Mouse (Mus musculus) layer of hippocampus, adult 6 months (tissue): ENCODE results near the gene Bdkrb1. TPM values are rescaled to one million over a fixed set of nuclear protein-coding genes. Genes with fewer than 3 reads are reported as not detected.

Experiments
- long read RNA-seq, 2 experiments: library from polyadenylated mRNA; unstranded; transcript quantifications; one replicate each; pipeline ENCODE4 v2.0.0; 2019 to 2020
- polyA plus RNA-seq: library from polyadenylated mRNA; unstranded; fragments of <200 nt; fragmentation: Nextera tagmentation; gene quantifications from 2 replicates; pipeline ENCODE4 v1.2.3, GENCODE M21; 2021

The Bdkrb1 gene
- 0.69 TPM in 1 of 2 replicates, not detected in the other for polyA plus RNA-seq
- long read RNA-seq, experiment 1: 0 reads
- long read RNA-seq, experiment 2, partial matches to known transcripts: 0 of 1 reads
- long read RNA-seq, experiment 2, other reads (novel, unspliced or antisense): 0 of 1 reads

DNA sequence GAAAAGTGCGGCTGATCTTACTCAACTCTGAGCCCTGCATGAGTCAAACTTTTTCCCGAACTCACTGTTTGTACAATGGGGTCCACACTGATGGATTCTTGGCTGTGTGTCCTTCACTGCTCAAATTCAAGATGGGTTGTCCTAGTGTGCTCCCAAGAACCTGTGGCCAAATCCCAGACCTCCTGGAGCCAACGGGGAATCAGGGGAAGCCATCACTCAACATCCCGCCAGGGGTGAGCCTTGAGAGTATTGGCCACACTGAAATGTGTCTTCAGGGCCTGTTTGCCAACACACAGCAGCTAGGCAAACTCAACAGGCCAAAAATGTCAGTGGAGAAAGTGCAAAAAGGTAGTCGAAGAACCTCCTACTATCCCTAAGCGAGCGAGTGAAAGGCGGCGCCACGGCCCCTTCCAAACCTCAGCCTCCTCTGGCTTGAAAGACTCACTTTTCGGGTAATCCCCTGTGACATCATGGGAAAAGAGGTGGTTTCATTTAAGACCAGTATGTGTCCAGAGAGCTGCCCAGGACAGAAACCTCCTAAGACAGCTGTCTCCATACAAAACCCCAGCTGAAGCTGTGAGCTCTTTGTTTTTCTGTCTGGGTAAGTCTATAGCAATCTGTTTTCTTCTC lies at the start of gene Bdkrb1:
Gene Bdkrb1, plus strand, starts transcription at position 505 of the 630 bp plus-strand sequence.

GRCm38 (mm10) chr12:105562936-105563680 lies 39.8 kb upstream of the Bdkrb1 start, which contains the start of gene Bdkrb2:
Gene Bdkrb2, plus strand, starts transcription at chr12:105563226.

Other genes starting within 250 kb of the Bdkrb1 start
- gene D430019H16Rik, start 149.2 kb upstream of the Bdkrb1 start, polyA plus RNA-seq: 11.7 and 13.1 TPM in 2 replicates
- gene Bdkrb2, start 39.9 kb upstream of the Bdkrb1 start, polyA plus RNA-seq: 0.05 and 0.11 TPM in 2 replicates
- 54.3 and 59.2 TPM in 2 replicates for gene Gskip, start 81.7 kb downstream of the Bdkrb1 start, polyA plus RNA-seq
- 9.3 and 11.6 TPM in 2 replicates for gene Atg2b, start 82.1 kb downstream of the Bdkrb1 start, polyA plus RNA-seq
- gene Ak7, start 102.9 kb downstream of the Bdkrb1 start, polyA plus RNA-seq: 0.68 and 1.6 TPM in 2 replicates
- 65.9 and 66.7 TPM in 2 replicates for gene Papola, start 181.6 kb downstream of the Bdkrb1 start, polyA plus RNA-seq